Mouse (Mus musculus): ENCODE measurements around the gene Bach2.

The Bach2 gene

GRCm38 (mm10) chr4:32525000-32525399 lies 286.4 kb downstream of the Bach2 start:
- no peak for DNase-seq (ENCODE audit: low read depth, low spot score)

DNA sequence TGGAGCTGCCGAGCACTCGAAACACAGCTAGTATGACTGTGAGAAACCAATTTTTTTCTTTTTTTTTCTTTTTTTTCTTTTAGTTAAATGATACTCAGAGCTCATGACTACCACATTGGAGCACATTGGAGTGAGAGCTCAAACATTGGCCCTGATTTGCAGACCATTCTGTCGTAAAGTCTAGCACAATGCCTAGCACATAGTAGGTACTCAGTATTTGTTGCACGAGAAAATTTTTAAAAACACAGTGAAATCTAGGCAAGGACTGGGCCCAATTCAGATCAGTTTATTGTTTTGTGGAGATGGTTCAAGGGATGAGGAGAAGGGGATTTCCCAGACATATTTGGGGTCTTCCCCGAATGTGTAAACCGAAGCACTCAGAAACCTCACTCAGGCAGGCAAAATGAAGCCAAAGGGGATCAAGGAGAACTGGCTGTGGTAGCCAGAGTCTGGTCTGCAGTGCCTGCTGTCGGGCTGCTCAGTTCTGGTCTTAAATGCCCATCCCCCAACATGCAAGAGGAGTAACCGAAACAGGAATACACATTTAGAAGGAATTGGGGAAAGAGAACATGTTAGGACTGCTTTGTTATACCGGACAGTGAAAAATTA lies 287.7 kb downstream of the Bach2 start:
- DNase-seq (ENCODE audit: low read depth, low spot score): no peak

DNA sequence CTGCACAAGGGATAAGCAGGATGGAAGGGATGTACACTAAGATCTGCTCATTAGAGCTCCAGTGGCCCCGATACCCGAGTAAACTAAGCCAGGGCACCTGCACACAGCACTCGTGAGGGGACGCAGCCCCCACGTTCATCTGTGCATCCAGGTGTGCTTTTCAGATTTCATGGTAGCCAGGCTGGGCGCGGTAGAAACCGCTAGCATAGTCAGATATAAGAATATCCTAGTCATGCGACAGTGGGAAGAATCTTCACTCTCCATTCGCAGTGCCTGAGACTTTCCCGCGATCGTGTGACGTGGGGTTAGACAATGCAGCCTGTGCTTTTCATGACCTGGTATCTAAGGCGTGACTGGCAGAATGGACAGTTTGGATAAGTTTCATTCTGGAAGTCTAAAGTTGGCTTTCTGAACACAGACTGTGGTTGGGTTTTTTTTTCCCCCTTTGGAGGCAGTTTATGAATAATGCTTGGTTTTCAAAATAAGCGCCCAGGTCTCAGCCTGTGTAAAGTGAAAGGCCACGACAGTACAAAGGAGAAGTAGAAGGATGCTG lies 290.9 kb downstream of the Bach2 start:
- no peak for DNase-seq (ENCODE audit: low read depth, low spot score)

- DNase-seq (ENCODE audit: low read depth, low spot score): no peak
Measured at GRCm38 (mm10) chr4:32530421-32530920, 291.9 kb downstream of the Bach2 start.

- no peak for DNase-seq (ENCODE audit: low read depth, low spot score)
Measured at GRCm38 (mm10) chr4:32530921-32531846, 292.6 kb downstream of the Bach2 start.

DNA sequence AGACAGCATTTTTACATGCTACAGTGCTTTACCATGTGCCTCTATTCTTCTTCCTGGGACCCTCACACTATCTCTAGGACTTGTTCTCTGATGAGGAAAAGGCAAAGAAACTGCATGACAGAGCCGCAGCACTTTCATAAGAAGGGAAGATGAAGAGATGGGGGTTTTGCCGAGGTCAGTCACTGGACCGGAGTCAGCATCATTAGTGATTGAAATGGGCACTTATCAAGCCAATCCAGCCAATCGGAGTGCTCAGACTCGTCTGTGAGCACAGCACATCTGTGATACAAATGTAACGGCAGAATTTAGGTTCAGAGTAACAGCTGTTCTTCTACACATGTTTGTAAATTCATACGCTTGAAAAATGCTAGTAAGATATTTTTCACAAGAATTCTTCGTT lies 293.5 kb downstream of the Bach2 start:
- no peak for DNase-seq (ENCODE audit: low read depth, low spot score)

DNA sequence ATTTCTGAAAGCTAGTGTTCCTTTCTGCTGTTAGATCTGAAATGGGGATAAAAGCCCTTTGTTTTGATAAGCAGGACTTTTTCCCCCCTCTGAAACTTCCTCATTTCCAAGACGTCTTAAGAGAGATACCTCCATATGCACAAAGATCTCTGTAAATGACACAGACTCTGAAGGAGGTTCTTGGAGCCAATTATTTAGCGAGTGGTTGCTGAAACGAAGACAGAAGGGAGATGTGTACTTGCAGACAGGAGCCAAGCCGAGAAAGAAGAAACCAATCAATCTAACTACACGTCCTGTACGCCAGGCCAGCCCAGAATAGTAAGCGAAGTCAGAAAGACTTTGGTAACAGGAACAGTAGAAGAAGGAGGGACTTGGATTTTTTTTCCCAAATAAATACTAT lies 295.1 kb downstream of the Bach2 start:
- DNase-seq (ENCODE audit: low read depth, low spot score): no peak

GRCm38 (mm10) chr4:32535626-32536025 lies 297.0 kb downstream of the Bach2 start:
- DNase-seq (ENCODE audit: low read depth, low spot score): no peak

DNA sequence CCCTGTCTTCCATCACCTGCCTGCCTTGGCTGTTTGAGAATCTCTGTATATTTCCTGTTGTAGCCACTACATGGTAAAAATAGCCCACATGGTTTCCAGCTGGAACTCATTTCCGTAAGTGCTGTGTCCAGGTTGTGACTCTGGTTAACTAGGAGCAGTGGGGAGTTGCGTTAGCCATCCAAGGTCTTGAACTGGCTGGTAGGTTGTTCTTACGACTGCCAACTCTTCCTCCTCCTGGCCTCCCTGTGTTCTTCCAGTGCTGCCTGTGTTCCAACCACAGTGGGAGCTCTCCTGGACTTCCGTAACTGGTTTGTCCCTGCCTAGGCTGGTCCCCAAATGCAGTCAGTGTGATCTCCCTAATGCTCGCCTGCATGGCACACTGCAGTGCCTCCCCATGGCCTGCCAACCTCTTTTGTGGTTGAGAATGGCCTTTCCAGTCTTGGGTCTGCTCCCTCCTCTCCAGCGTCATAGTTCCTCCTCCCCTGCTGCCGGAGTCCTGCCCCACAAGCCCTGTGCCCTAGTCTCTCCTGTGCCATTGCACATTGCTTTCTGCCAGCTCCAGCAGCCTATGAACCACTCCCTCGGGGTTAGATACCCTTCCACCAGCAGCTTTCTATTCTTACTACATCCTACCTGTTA lies 298.4 kb downstream of the Bach2 start:
- DNase-seq (ENCODE audit: low read depth, low spot score): no peak

DNA sequence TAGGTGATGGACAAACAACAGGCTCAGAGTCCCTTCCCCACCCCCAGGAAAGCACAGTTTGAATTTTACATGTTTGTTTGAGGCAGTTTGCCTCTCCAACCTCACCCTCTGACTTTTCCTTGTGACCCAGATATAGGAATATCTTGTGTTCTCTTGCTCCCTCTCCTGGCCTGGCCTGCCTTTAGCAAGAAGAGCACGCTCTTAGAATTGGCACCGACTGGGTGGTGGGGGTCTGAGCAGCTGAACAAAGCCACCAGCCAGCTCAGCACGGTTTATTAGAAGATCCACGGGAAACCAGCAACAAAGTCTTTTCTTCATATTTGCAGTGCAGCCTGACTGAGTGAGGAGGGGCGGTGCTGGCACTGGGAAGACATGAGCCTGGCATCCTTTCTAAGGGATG lies 299.5 kb downstream of the Bach2 start:
- DNase-seq (ENCODE audit: low read depth, low spot score): no peak

- DNase-seq (ENCODE audit: low read depth, low spot score): no peak
Measured at GRCm38 (mm10) chr4:32538488-32538887, 299.9 kb downstream of the Bach2 start.

- DNase-seq (ENCODE audit: low read depth, low spot score): no peak
Measured at GRCm38 (mm10) chr4:32538987-32539386, 300.4 kb downstream of the Bach2 start.

DNA sequence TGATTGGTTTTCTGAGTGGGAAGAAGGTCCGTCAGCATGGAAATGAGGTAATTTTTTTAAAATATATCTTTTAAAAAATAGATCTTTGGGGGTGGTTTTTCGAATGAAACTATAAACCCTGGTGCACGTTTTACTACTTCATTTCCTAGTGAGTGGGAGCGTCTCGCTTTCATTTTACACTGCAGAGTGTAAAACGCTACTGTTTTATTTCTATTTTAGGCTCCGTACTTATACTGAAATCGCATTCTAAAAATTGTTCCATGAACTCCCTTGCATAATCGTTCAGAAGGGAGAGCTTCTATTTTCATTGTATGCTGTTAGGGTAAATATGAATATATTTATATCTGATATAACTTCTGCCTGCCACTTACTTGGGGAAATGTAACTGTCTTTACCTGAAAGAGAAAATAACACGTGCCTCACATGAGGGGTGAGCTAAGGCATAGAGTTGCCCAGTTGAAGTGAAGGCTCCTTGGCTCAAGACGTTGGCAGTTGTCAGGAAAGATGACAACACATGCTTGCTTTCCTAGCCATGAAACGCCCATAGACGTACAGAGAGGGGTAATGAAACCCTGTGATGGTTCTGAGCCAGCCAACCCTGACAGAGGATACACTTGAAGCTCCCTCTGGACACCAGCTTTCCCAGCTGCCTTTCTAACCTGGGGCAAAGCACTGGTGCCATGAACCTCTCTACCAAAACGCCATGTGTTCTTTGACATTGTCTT lies 306.4 kb downstream of the Bach2 start:
- no peak for DNase-seq (ENCODE audit: low read depth, low spot score)

- DNase-seq (ENCODE audit: low read depth, low spot score): no peak
Measured at GRCm38 (mm10) chr4:32545548-32545947, 306.9 kb downstream of the Bach2 start.

DNA sequence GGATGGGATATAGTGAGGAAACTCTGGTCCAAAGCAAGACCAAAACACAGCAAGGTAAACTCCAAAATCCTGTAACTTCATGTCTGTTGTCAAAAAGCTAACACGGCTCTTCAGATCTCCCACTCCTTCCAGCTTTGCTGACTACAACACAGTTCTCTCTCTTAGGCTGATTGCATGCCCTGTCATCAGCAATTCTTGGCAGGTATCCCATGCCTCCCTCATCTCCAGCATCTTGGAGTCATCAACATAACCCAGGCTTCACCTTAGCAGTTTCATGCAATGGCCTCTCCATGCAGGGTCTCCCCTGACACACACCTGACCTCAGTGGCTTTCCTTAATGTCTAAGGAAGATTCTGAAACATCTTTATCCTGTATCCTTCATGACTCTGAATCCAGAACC lies 310.5 kb downstream of the Bach2 start:
- no peak for DNase-seq (ENCODE audit: low read depth, low spot score)

DNA sequence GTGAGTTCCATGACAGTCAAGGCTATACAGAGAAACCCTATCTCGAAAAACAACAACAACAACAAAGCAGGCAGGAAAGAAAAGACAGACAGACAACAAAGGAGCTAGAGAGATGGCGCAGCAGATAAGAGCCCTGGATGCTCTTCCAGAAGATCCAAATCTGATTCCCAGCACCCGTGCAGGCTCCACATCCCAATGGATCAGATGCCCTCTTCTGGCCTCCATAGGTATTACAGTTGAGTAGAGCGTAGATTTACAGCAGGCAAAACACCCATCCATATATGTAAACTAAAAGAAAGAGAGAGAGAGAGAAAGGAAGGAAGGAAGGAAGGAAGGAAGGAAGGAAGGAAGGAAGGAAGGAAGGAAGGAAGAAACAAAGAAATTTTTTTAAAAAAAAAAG lies 312.7 kb downstream of the Bach2 start:
- DNase-seq (ENCODE audit: low read depth, low spot score): no peak

DNA sequence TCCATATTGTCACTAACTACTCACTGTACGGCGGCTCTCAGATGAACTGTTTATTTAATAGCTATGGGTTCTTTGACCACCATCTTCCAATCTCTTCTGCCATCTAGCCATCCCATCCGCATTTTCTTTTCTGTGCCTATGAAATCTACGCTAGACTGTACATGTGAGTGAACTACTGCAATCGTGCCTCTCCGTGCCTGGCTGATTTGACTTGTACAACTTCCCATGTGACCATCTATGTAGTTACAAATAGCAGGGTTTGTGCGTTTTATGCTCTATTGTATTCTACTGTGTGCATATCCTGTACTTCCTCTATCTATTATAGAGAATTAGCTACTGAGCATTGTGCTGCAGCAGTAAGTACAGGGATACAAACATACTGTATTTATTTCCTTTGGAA lies 316.9 kb downstream of the Bach2 start:
- DNase-seq (ENCODE audit: low read depth, low spot score): no peak

GRCm38 (mm10) chr4:32560246-32560645 lies 321.6 kb downstream of the Bach2 start:
- DNase-seq (ENCODE audit: low read depth, low spot score): no peak

DNA sequence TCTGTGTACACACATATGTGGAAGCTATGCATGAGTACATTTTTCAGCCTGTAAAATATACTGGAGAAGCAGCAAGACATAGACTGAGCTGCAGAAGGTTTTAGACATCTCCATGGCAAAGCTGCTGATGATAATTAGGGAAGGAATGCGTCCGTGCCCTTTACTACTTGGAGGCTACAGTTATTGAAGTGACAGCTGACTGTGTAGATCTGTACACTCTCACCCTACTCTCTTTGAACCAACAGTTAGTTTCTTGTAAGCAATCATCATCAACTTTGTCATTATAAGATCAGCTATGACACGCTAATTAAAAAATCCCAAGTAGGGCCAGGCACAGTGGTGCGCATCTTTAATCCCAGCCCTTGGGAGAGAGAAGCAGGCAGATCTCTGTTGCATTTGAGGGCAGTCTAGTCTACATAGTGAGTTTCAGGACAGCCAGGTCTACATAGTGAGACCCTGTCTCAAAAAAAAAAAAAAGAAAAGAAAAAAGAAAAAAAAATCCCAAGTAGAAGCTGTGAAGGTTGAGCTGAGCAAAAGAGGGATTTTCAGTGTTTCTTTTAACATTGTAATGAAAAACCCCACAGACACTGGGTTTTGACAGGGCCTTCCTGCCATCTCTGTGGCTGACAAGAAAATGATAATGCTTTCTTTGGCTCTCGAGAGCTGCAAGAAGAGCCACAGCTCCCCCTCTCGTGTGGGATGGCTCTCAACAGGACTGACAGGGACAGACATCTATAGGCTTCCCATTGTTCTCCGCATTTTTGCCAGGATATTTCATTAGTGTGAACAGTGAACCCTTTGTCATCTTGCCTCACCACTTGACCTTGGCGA lies 322.3 kb downstream of the Bach2 start:
- no peak for DNase-seq (ENCODE audit: low read depth, low spot score)

- DNase-seq (ENCODE audit: low read depth, low spot score): no peak
Measured at GRCm38 (mm10) chr4:32561555-32562095, 323.0 kb downstream of the Bach2 start.

All from c-Kit-negative CD71-positive TER-119-positive erythroid progenitor cells, embryonic 14.5 days (primary cell).